Mouse (Mus musculus): ENCODE measurements around the gene H2-M10.4. TPM values are rescaled to one million over a fixed set of nuclear protein-coding genes. Genes with fewer than 3 reads are reported as not detected.
"Not testable (repeated sequence)": the region's sequence is repeated elsewhere in the genome, so short reads cannot be mapped to it uniquely, and the experiment has no call there.

Gene H2-M10.4
- total RNA-seq (2017), result not detected in 3 replicates

DNA sequence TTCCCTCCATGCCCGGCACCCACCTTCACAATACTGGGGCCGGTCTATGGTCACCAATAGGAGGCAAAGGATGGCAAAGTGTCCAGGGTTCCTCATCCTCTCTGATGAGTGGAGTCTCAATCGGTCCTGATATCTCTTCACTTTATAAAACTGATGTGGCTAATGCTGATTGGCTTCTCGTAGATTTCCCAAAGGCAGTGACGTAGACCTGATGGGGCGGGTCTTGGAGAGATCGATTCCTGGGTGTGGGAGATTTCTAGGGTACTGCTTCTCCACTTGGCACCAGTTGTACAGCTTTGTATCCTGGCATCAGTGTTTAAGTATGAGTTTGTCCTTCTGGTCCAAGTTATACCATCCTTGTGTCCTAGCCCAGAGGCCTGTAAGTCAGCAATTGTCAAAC is at the start of gene H2-M10.4:
Gene H2-M10.4 (minus strand): TSS at position 101 of the 400 bp plus-strand sequence.
- ATAC-seq (replicated peaks; ENCODE audit: insufficient number of reproducible peaks, low FRiP score, low TSS enrichment, poor library complexity, severe bottlenecking), result no peak

DNA sequence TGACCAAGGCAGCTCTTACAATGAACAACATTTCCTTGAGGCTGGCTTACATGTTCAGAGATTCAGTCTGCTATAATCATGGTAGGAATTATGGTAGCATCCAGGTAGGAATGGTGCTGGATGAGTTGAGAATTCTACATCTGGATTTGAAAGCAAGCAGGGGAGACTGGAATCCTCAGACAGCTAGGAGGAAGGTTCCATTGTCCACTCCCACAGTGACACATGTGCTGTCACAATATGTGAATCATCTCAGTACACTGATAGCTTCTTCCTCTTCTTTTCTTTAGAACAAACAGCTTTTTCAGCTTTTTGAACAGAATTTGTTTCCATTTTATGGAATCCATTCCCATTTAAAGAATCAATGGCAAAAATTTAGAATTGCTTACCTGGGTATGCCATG is 41.8 kb upstream of the H2-M10.4 start:
- ATAC-seq (replicated peaks; ENCODE audit: insufficient number of reproducible peaks, low FRiP score, low TSS enrichment, poor library complexity, severe bottlenecking), result no peak

DNA sequence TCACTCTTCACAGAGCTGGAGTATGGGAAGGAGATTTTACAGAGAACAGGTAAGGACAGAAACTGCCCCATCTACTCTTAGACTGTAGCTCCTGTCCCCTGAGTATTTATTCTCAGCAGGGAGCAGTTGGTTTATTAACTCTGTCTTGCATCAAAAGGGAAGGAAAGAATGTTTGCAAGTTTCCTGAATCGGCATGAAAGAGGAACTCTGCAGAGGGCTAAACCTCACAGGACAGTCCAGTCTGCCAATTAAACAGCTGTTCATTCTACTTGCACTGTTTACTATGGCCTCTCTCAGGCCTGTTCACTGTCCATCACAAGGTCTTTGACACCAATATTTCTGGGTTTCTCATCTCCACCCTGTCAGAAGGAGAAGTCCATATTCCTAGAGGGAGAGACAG is 38.3 kb upstream of the H2-M10.4 start:
- no peak for ATAC-seq (replicated peaks; ENCODE audit: insufficient number of reproducible peaks, low FRiP score, low TSS enrichment, poor library complexity, severe bottlenecking)

DNA sequence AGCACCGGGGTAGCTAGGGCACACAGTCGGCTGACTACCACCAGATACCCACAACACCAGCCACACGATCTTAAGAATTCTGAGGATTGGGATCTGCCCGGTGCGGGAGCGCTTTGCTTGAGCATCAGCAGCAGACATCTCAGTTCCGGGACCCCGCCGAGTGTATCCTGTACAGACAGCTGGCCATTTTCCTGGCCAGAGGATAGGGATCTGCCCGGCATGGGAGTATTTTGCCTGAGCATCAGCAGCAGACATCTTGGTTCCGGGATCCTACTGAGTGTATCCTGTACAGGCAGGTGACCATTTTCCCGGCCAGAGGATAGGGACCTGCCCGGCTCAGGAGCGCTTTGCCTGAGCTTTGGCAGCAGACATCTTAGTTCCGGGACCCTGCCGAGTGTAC is 26.0 kb upstream of the H2-M10.4 start:
- ATAC-seq (replicated peaks; ENCODE audit: insufficient number of reproducible peaks, low FRiP score, low TSS enrichment, poor library complexity, severe bottlenecking), result not testable (repeated sequence)

DNA sequence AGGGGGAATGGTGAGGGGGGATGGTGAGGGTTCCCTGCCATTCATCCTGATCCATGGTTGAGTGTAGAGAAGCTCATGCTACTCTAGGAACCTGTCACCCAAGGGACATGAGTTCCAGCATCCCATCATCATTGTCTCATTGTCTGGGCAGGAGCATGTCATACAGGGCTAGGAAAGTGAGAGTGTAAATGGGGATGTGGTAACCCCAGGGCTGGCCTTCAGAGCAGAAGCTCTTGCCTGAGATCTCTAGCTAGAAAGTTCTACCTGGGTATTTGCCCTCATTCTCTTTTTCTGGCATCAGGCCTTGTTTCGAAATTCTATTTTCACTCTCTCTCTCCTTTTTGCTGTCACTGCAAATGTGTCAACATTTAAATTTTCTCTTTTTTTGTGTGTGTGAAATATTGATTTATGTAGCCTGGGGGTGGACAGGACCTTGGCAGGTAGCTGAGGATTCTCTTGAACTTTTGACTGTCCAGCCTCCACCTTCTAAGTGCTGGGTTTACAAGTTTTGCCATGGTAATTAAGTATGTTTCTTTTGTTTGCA is 24.6 kb upstream of the H2-M10.4 start:
- ATAC-seq (replicated peaks; ENCODE audit: insufficient number of reproducible peaks, low FRiP score, low TSS enrichment, poor library complexity, severe bottlenecking), result no peak

DNA sequence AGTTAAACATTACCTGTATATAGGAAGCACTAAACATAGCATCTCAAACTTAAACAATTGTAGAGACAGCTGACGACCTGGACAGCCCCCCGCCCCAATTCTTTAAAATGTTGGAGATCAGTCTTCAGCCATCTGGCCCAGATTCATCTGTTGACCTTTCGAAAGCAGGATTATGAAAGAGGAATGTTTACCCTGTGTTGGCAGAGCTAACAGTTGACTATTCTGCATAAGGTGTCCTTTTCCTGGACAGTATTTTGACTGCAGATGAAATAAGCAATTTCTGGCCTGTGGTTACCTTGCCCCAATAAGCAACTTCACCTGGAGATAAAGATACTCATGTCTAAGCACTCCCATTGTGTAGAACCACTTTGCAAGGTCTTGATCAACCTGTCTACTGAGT is 21.7 kb upstream of the H2-M10.4 start:
- no peak for ATAC-seq (replicated peaks; ENCODE audit: insufficient number of reproducible peaks, low FRiP score, low TSS enrichment, poor library complexity, severe bottlenecking)

DNA sequence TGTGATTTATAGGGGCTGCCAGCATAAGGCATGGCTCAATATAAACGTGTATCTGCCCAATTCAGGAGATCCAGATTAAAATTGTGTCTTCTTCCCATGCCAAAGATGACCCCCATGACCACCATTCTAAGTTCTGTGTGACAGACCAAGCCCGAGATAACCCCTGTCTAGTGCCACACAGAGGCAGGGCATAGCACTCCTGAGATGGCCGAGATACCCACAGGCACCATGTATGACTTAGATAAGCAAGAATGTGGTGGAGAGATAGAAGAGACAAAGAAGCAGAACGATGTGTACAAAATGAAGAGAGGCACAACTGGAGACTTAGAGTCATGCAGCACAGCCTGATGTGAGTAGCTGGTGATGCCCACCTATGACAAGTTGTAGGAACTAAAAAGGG is 5.9 kb downstream of the H2-M10.4 start:
- no peak for ATAC-seq (replicated peaks; ENCODE audit: insufficient number of reproducible peaks, low FRiP score, low TSS enrichment, poor library complexity, severe bottlenecking)

DNA sequence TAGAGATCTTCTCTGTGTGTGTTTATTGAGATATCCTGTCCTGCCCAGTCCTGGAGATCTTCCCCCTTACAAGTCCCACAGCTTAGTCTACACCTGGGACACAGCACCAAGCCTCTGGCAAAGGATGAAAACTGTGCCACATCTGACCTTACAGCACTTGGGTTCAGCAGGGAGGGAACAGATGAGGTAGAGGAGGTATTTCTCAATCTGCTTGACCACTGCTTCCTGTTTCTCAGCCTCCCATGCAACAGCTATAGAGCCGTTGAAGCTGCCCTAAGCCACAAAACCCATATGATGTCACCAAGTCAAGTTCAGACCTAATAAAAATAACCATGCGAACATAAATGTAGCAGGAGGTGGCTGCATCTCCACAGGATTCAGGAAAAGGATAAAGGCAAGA is 30.7 kb downstream of the H2-M10.4 start:
- peak; percentile 99 for ATAC-seq (replicated peaks; ENCODE audit: insufficient number of reproducible peaks, low FRiP score, low TSS enrichment, poor library complexity, severe bottlenecking)

DNA sequence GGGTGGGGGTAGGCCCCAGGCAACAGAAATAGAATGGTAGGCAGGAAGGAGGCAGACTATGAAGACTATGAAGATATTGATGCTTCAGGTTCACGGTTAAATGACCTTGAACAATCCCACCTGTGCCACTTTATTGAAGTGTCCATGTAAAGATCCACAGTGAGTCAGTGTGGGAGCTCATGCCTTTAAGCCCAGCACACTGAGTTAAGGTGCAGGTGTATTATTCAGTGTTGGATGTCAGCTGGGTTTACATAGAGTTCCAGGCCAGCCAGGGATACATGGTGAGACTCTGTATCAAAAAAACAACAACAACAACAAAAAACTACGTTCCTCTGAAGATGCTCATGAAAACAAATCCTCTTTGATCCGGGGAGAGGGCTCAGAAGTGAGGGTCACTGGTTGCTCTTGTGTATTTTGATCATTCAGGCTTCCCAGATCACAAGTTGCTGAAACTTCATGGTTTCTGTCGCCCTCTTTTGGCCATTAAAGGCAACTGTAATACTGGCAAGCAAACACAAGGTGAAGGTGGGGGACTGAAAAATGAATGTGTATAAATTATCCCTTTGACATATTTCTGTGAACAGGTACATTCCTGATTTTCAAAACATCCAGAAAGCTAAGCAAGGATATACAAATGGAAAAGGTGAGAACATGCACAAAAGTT is 43.9 kb downstream of the H2-M10.4 start:
- ATAC-seq (replicated peaks; ENCODE audit: insufficient number of reproducible peaks, low FRiP score, low TSS enrichment, poor library complexity, severe bottlenecking), result peak; percentile 61; the same call in 1 of the 2 replicates

DNA sequence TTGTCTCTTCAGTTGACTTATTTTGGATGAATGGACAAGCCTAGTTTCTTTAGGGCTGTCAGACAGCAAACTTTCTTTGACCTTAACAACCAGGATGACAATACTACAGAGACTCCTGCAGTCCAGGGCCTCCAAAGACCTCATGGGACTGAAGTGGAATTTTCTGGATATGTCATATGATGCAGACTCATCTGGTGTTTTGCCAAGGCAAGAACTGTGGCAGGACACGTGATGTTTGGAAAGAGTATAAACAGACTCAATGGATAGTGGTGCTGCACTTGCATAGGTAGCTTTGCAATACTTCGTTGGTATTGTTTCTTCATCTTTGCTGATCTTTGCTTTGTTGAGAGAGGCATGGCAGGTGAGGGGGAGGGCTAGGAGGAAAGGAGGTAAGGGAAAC is 44.7 kb downstream of the H2-M10.4 start:
- ATAC-seq (replicated peaks; ENCODE audit: insufficient number of reproducible peaks, low FRiP score, low TSS enrichment, poor library complexity, severe bottlenecking), result no peak

DNA sequence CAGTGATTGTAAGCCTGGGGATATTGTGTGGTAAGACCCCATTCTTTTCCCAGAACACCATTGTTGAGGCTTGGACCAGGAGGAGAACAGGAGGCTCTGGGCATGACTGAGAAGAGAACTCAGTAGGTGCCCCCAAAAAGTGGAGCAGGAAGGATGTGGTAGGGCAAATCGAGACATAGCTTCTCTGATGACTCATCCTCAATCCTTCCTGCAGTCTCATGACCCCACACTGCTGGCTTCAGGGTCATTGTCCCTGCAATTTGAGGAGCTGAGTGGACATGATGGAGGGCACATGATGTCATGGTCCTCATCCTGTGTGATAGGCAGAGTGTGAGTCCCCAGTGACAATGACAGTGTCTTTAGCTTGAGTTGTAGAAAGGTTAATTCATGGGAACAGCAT is 46.7 kb downstream of the H2-M10.4 start:
- no peak for ATAC-seq (replicated peaks; ENCODE audit: insufficient number of reproducible peaks, low FRiP score, low TSS enrichment, poor library complexity, severe bottlenecking)

DNA sequence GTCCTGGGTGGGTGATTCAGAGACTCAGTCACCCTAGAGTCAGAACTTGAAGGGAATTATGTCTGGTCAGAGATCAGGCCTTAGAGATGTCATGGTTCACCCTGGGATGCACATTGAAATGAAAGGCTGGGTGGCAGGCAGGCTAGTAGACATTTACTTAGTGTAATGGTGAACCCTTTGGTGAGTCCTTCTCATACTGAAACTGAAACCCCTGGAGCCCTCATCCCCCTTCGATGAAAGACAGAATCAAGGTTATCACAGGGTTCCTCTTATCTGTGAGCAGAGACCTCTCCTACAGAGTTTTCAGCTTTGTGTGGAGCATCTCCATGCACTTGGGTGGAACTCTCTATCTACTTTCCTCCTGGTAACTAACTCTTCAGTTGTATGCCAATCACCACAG is 47.8 kb downstream of the H2-M10.4 start:
- no peak for ATAC-seq (replicated peaks; ENCODE audit: insufficient number of reproducible peaks, low FRiP score, low TSS enrichment, poor library complexity, severe bottlenecking)

Other genes starting within 250 kb of the H2-M10.4 start
- gene Rpp21, start 204.3 kb downstream of the H2-M10.4 start, total RNA-seq (2017), result 51.0 to 53.1 TPM (median 52.6 TPM) in 3 replicates
- 36.0 to 56.8 TPM (median 40.5 TPM) in 3 replicates for gene Trim39, start 190.1 kb downstream of the H2-M10.4 start, total RNA-seq (2017)
- gene H2-M10.2, start 175.8 kb downstream of the H2-M10.4 start, total RNA-seq (2017), result not detected in 3 replicates
- not detected in 3 replicates for gene H2-M10.1, start 136.2 kb downstream of the H2-M10.4 start, total RNA-seq (2017)
- gene H2-M10.3, start 93.9 kb downstream of the H2-M10.4 start, total RNA-seq (2017), result not detected in 3 replicates
- not detected in 3 replicates for gene H2-M11, start 84.7 kb upstream of the H2-M10.4 start, total RNA-seq (2017)
- not detected in 3 replicates for gene H2-M9, start 180.3 kb upstream of the H2-M10.4 start, total RNA-seq (2017)
- gene H2-M1, start 209.9 kb upstream of the H2-M10.4 start, total RNA-seq (2017), result not detected in 3 replicates